Mouse (Mus musculus): ENCODE measurements around the gene Maea. TPM values are rescaled to one million over a fixed set of nuclear protein-coding genes. Genes with fewer than 3 reads are reported as not detected.

Gene Maea
- polyA plus RNA-seq (2017; shearing (Covaris generic)) = 100 to 1,000 TPM in 1 of 2 experiments, 10 to 100 TPM in 1; 94.2 to 120 TPM

DNA sequence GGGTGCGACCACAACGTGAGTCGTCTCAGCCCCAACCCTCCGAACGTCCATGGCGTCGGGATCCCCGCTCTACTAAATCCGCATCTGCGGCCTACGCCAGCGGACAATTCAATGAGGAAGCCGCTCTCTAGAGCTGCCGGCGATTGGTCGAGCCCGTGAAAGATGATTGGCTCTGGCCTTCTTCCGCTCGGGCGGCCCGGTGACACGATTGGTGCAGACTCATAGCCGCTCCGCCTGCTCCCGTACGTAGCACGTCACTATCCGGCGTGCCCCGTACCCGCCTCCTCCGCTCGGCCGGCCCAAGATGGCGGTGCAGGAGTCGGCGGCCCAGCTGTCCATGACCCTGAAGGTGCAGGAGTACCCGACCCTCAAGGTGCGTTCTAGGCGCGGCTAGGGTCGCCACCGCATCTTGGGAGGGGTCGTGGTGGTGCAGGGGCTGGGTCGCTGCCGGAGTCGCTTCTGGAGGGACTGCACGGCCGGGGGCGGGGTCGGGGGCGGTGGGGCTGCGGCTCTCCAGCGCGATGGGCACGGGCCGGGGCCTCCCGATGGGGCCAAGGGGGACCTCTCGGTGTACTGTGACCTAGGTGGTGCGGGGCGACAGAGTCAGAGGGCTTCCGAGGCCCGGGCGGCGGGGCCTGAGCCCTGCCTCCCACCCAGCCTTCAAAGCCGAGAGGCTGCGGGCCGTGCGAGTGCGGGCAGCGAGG, at the start of gene Maea:
TSS of gene Maea (plus strand) at position 237 of the 704 bp plus-strand sequence.

DNA sequence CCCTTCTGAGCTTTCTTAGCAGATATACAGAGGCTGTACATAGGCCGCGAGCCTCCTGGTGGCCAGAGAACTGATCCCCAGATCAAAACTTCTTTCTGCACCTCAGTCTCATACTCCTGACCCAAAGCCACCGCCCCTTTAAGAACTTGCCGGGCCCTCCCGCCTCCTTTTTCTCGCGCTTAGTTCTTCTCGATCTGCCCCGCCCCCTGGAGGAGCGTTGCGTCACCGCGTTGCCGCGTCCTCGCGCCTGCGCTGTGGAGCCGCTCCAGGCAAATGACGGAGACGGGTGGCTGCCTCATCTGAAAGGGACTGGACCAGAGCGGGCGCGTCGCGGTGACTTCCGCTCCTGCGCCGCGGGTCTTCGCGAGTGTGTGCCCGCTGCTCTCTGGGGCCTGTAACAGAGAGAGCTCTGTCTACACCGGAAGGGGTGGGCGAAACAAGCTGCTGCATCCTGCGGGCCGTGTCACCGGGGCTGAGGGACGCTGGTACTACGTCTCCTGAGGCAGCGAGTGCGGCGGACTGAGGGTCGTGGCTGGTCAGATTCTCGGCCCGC, 43.1 kb downstream of the Maea start, which contains the start of gene Uvssa:
TSS of gene Uvssa (plus strand) at position 248 of the 553 bp plus-strand sequence.

Other genes with a start within 250 kb of the Maea start
- gene Slc5a1, start 231.3 kb upstream of the Maea start, polyA plus RNA-seq (2017; shearing (Covaris generic)) = under 1 TPM; 0.55 to 0.60 TPM
- gene Spon2, start 117.1 kb upstream of the Maea start, polyA plus RNA-seq (2017; shearing (Covaris generic)) = 1 to 10 TPM in 1 of 2 experiments, not detected in 1; 1.7 TPM
- gene Ctbp1, start 60.5 kb upstream of the Maea start, polyA plus RNA-seq (2017; shearing (Covaris generic)) = 100 to 1,000 TPM; 224 to 270 TPM
- 10 to 100 TPM; 12.1 to 16.0 TPM for gene Uvssa, start 43.0 kb downstream of the Maea start, polyA plus RNA-seq (2017; shearing (Covaris generic))
- gene Nkx1-1, start 98.5 kb downstream of the Maea start, polyA plus RNA-seq (2017; shearing (Covaris generic)) = not detected

Data from inflammation-experienced regulatory T-cells (primary cell).